Mouse (Mus musculus) CH12.LX (cell line): Measurements from ENCODE around the gene Epb41. TPM values are rescaled to one million over a fixed set of nuclear protein-coding genes. Genes with fewer than 3 reads are reported as not detected.
A peak's percentile ranks its signal among the peaks of the same experiment; 100 is the strongest.

Experiments used
- DNase-seq: peaks from one replicate; pipeline ENCODE4 v3.0.0-alpha.2; 2013; ENCODE audit errors: extremely low read depth
- H3K27ac ChIP-seq: 2 replicates; pipeline ENCODE4 v1.5.1; 2012; ENCODE audit warnings: low read depth, mild to moderate bottlenecking, control low read depth, moderate library complexity; ENCODE audit not compliant: insufficient read depth
- H3K27me3 ChIP-seq: replicated peaks from 2 replicates; pipeline ENCODE3; 2012; ENCODE audit warnings: inconsistent platforms
- H3K36me3 ChIP-seq, 2 experiments: replicated peaks in 1 of 2; 2 replicates each; pipeline versions ENCODE3 to v1.6.1; 2012; ENCODE audit warnings: inconsistent platforms in 1 of 2, low read length in 1 of 2, mild to moderate bottlenecking in 1 of 2, mixed read lengths in 1 of 2, moderate library complexity in 1 of 2; ENCODE audit not compliant: control insufficient read depth in 1 of 2, insufficient read depth in 1 of 2
- H3K4me1 ChIP-seq, 2 experiments: 2 replicates each; pipeline ENCODE4 v1.6.1; 2012; ENCODE audit warnings: inconsistent platforms in 1 of 2, moderate library complexity in 1 of 2; ENCODE audit not compliant: insufficient read depth in 2 of 2, control insufficient read depth in 1 of 2
- H3K4me2 ChIP-seq: 2 replicates; pipeline ENCODE4 v1.6.1; 2012; ENCODE audit warnings: low read depth, mild to moderate bottlenecking, control low read depth; ENCODE audit not compliant: poor library complexity, insufficient read depth, severe bottlenecking
- H3K4me3 ChIP-seq, 3 experiments: fragments of 150-350 bp in 1 of 3; sonication (generic) in 1 of 3; replicated peaks in 1 of 3; 2 replicates each; pipeline versions ENCODE3 to v1.5.1; 2011 to 2012; ENCODE audit warnings: low read depth in 2 of 3, low read length in 2 of 3, mild to moderate bottlenecking in 2 of 3, moderate library complexity in 2 of 3, control low read depth in 1 of 3, improper control_type of control experiment in 1 of 3, inconsistent platforms in 1 of 3, mixed read lengths in 1 of 3; ENCODE audit not compliant: poor library complexity in 1 of 3
- H3K79me2 ChIP-seq: replicated peaks from 2 replicates; pipeline ENCODE4 v1.6.1; 2012; ENCODE audit warnings: mild to moderate bottlenecking, moderate library complexity; ENCODE audit not compliant: control insufficient read depth, poor library complexity, insufficient read depth, severe bottlenecking; ENCODE audit errors: extremely low read depth
- H3K9ac ChIP-seq: 2 replicates; pipeline ENCODE4 v1.6.1; 2012; ENCODE audit warnings: low read depth, mild to moderate bottlenecking, control low read depth, moderate library complexity; ENCODE audit not compliant: insufficient read depth
- H3K9me3 ChIP-seq: replicated peaks from 2 replicates; pipeline ENCODE3; 2012; ENCODE audit warnings: low read length, inconsistent platforms, mixed read lengths
- CTCF ChIP-seq, 2 experiments: IDR thresholded peaks in 1 of 2; conservative IDR thresholded peaks in 1 of 2; 2 replicates each; pipeline ENCODE4 v1.5.1; 2011 to 2012; ENCODE audit warnings: low read depth in 2 of 2, low read length in 2 of 2, improper control_type of control experiment in 1 of 2, inconsistent platforms in 1 of 2, mild to moderate bottlenecking in 1 of 2, moderate library complexity in 1 of 2
- E2F4 ChIP-seq: IDR thresholded peaks from 2 replicates; pipeline ENCODE4 v1.6.1; 2011; ENCODE audit warnings: low read depth, low read length, improper control_type of control experiment; ENCODE audit not compliant: insufficient replicate concordance
- ELF1 ChIP-seq: IDR thresholded peaks from 2 replicates; pipeline ENCODE4 v1.6.1; 2014; ENCODE audit warnings: low read depth, mild to moderate bottlenecking, inconsistent platforms, low read length, improper control_type of control experiment
- EP300 ChIP-seq: IDR thresholded peaks from 2 replicates; pipeline ENCODE4 v1.6.1; 2011; ENCODE audit warnings: low read length, improper control_type of control experiment
- GABPA ChIP-seq: IDR thresholded peaks from 2 replicates; pipeline ENCODE4 v1.6.1; 2012; ENCODE audit warnings: low read depth, low read length, improper control_type of control experiment, inconsistent platforms; ENCODE audit not compliant: insufficient replicate concordance
- HCFC1 ChIP-seq: IDR thresholded peaks from 2 replicates; pipeline ENCODE4 v1.6.1; 2012; ENCODE audit warnings: low read depth, mild to moderate bottlenecking, inconsistent platforms, low read length, improper control_type of control experiment
- JUN ChIP-seq: IDR thresholded peaks from 2 replicates; pipeline ENCODE4 v1.6.1; 2011; ENCODE audit warnings: low read depth, mild to moderate bottlenecking, low read length, improper control_type of control experiment, moderate library complexity; ENCODE audit not compliant: insufficient read depth
- JUND ChIP-seq: conservative IDR thresholded peaks from 2 replicates; pipeline ENCODE4 v1.6.1; 2011; ENCODE audit warnings: low read depth, low read length, improper control_type of control experiment
- MAFK ChIP-seq: IDR thresholded peaks from 2 replicates; pipeline ENCODE4 v1.6.1; 2011; ENCODE audit warnings: low read length, improper control_type of control experiment; ENCODE audit not compliant: insufficient replicate concordance
- MAZ ChIP-seq: IDR thresholded peaks from 2 replicates; pipeline ENCODE4 v1.6.1; 2012; ENCODE audit warnings: low read depth, mild to moderate bottlenecking, inconsistent platforms, low read length, improper control_type of control experiment, moderate library complexity
- MEF2A ChIP-seq: IDR thresholded peaks from 2 replicates; pipeline ENCODE4 v1.6.1; 2014; ENCODE audit warnings: low read depth, mild to moderate bottlenecking, inconsistent platforms, low read length, improper control_type of control experiment, borderline replicate concordance
- MXI1 ChIP-seq: IDR thresholded peaks from 2 replicates; pipeline ENCODE4 v1.6.1; 2011; ENCODE audit warnings: mild to moderate bottlenecking, low read depth, low read length, improper control_type of control experiment
- MYC ChIP-seq: IDR thresholded peaks from 2 replicates; pipeline ENCODE4 v1.6.1; 2011; ENCODE audit warnings: low read depth, mild to moderate bottlenecking, improper control_type of control experiment, low read length
- NELFE ChIP-seq: IDR thresholded peaks from 2 replicates; pipeline ENCODE4 v1.6.1; 2011; ENCODE audit warnings: low read depth, low read length, improper control_type of control experiment
- NRF1 ChIP-seq: IDR thresholded peaks from 2 replicates; pipeline ENCODE4 v1.6.1; 2014; ENCODE audit warnings: low read depth, mild to moderate bottlenecking, inconsistent platforms, low read length, improper control_type of control experiment, moderate library complexity
- PAX5 ChIP-seq: IDR thresholded peaks from 2 replicates; pipeline ENCODE4 v1.6.1; 2012; ENCODE audit warnings: low read length, inconsistent platforms, mixed read lengths
- POLR2A ChIP-seq: IDR thresholded peaks from 2 replicates; pipeline ENCODE4 v1.6.1; 2011; ENCODE audit warnings: low read depth, mild to moderate bottlenecking, improper control_type of control experiment, low read length
- POLR2AphosphoS2 ChIP-seq: IDR thresholded peaks from 2 replicates; pipeline ENCODE4 v1.6.1; 2011; ENCODE audit warnings: low read depth, low read length, improper control_type of control experiment
- RAD21 ChIP-seq: IDR thresholded peaks from 2 replicates; pipeline ENCODE4 v1.6.1; 2011; ENCODE audit warnings: low read depth, mild to moderate bottlenecking, low read length, improper control_type of control experiment, moderate library complexity
- RCOR1 ChIP-seq: conservative IDR thresholded peaks from 2 replicates; pipeline ENCODE4 v1.6.1; 2012; ENCODE audit warnings: low read depth, mild to moderate bottlenecking, inconsistent platforms, low read length, improper control_type of control experiment
- SIN3A ChIP-seq: IDR thresholded peaks from 2 replicates; pipeline ENCODE4 v1.6.1; 2012; ENCODE audit warnings: low read length, improper control_type of control experiment, inconsistent platforms
- SMC3 ChIP-seq: IDR thresholded peaks from 2 replicates; pipeline ENCODE4 v1.6.1; 2011; ENCODE audit warnings: low read depth, low read length, improper control_type of control experiment
- TBP ChIP-seq: conservative IDR thresholded peaks from 2 replicates; pipeline ENCODE4 v1.6.1; 2011; ENCODE audit warnings: low read depth, low read length, improper control_type of control experiment
- TCF12 ChIP-seq: IDR thresholded peaks from 2 replicates; pipeline ENCODE4 v1.6.1; 2014; ENCODE audit warnings: low read depth, mild to moderate bottlenecking, inconsistent platforms, low read length, improper control_type of control experiment
- UBTF ChIP-seq: IDR thresholded peaks from 2 replicates; pipeline ENCODE4 v1.6.1; 2012; ENCODE audit warnings: low read depth, mild to moderate bottlenecking, inconsistent platforms, low read length, improper control_type of control experiment, moderate library complexity
- USF2 ChIP-seq: conservative IDR thresholded peaks from 2 replicates; pipeline ENCODE4 v1.6.1; 2011; ENCODE audit warnings: low read depth, low read length, improper control_type of control experiment
- ZC3H11A ChIP-seq: IDR thresholded peaks from 2 replicates; pipeline ENCODE4 v1.6.1; 2012; ENCODE audit warnings: low read depth, mild to moderate bottlenecking, inconsistent platforms, low read length, improper control_type of control experiment
- ZKSCAN1 ChIP-seq: IDR thresholded peaks from 2 replicates; pipeline ENCODE4 v1.6.1; 2012; ENCODE audit warnings: low read depth, inconsistent platforms, low read length, improper control_type of control experiment, borderline replicate concordance
- ZNF384 ChIP-seq: IDR thresholded peaks from 2 replicates; pipeline ENCODE4 v1.6.1; 2012; ENCODE audit warnings: low read depth, low read length, improper control_type of control experiment, inconsistent platforms
- dilution Hi-C: fragments of 300-500 bp; cut with MboI; formaldehyde crosslinking; loops from 2 replicates; pipeline ENCODE4 v1.14.3; 2020; ENCODE audit warnings: low sequenced_read_pairs; ENCODE audit not compliant: extremely low pct_unique_long_range_greater_than_20kb, extremely low pct_ligation_motif_present
- in situ Hi-C: fragments of 300-500 bp; cut with MboI; formaldehyde crosslinking; loops from 3 replicates; pipeline ENCODE4 v1.14.3; 2019; ENCODE audit warnings: low sequenced_read_pairs, low pct_ligation_motif_present, low pct_unique_long_range_greater_than_20kb, mixed read lengths
- polyA plus RNA-seq: library from polyadenylated mRNA; unstranded; fragments of >175 nt; gene quantifications from 2 replicates; pipeline ENCODE4 v1.2.1, GENCODE M21; 2012; ENCODE audit warnings: low read depth; ENCODE audit not compliant: insufficient read length
- total RNA-seq, 2 experiments: library from RNA; depleted of rRNA; stranded (reverse); fragments of 300-350 nt in 1 of 2; fragments of >200 nt in 1 of 2; gene quantifications; 2 replicates each; pipeline ENCODE4 v1.2.3; 2012 to 2014

Epb41 gene
- total and polyA plus RNA-seq, 3 experiments: 7.1 to 21.6 (median 10.0) TPM

- peaks cover 95% of the 10 kb centered on the region for H3K79me2 ChIP-seq
- TF ChIP-seq ZC3H11A (no peak), TCF12 (no peak), RCOR1 (no peak), MAZ (no peak), GABPA (no peak), ZKSCAN1 (no peak)
- DNase-seq: no peak
- H3K4me3 ChIP-seq: no peak overlapping the region
- H3K27ac ChIP-seq: no peak overlapping the region
- dilution Hi-C loops: no loop called here
- H3K36me3 ChIP-seq: peaks cover under 1 to 37% of the 10 kb centered on the region in 2 experiments
- H3K4me2 ChIP-seq: 0 out of 2 replicates have a peak overlapping the region, but pooled peaks have one; percentile 6
- in situ Hi-C loops: no loop called here
- H3K9ac ChIP-seq: no peak overlapping the region
- no peaks in the 10 kb centered on the region for H3K27me3 ChIP-seq
- peaks cover 9 to 68% of the 10 kb centered on the region in 2 experiments for H3K4me1 ChIP-seq
- H3K9me3 ChIP-seq: no peaks in the 10 kb centered on the region
These were observed 195.4 kb downstream of the Epb41 start for GRCm38 (mm10) chr4:131879692-131880091.

- peaks cover 9 to 57% of the 10 kb centered on the region in 2 experiments for H3K4me1 ChIP-seq
These were observed 198.3 kb downstream of the Epb41 start for GRCm38 (mm10) chr4:131876836-131877235.

GRCm38 (mm10) chr4:131875242-131875641, 199.9 kb downstream of the Epb41 start:
- in situ Hi-C loops (no loop called here), dilution Hi-C loops (no loop called here)
- peak; percentile 41 for DNase-seq
- TF ChIP-seq HCFC1: no peak
- TF ChIP-seq MEF2A: no peak
- TF ChIP-seq PAX5: no peak
- TF ChIP-seq E2F4: no peak
- TF ChIP-seq ZNF384: no peak
- TF ChIP-seq SMC3: no peak
- TF ChIP-seq JUND: no peak
- TF ChIP-seq POLR2A: no peak
- TF ChIP-seq RCOR1: no peak
- no peak for TF ChIP-seq JUN
- no peak for TF ChIP-seq NRF1
- no peak for TF ChIP-seq MAFK
- no peak for TF ChIP-seq MAZ
- no peak for TF ChIP-seq ZKSCAN1
- no peak for TF ChIP-seq MXI1
- TF ChIP-seq POLR2AphosphoS2: no peak
- no peak for TF ChIP-seq ELF1

More at GRCm38 (mm10) chr4:131876836-131877235, 198.3 kb downstream of the Epb41 start:
- Histone ChIP-seq H3K27ac (no peak overlapping the region), H3K4me3 (no peak overlapping the region), H3K27me3 (no peaks in the 10 kb centered on the region)
- TF ChIP-seq USF2: no peak
- no peak for TF ChIP-seq RCOR1
- no peak for TF ChIP-seq ELF1
- TF ChIP-seq MYC: no peak
- no peak for TF ChIP-seq UBTF
- no peak for TF ChIP-seq SIN3A
- TF ChIP-seq JUN: no peak
- no peak for TF ChIP-seq MXI1
- TF ChIP-seq MAZ: no peak
- no peak for TF ChIP-seq CTCF (conservative IDR thresholded peaks at IDR 0.05 in 1 of 2, IDR thresholded peaks at IDR 0.05 in 1 of 2; ENCODE audit: low read depth in 2 of 2, low read length in 2 of 2)
- TF ChIP-seq NELFE: no peak
- no peak for TF ChIP-seq MAFK
- TF ChIP-seq RAD21: no peak
- no peak for TF ChIP-seq PAX5
- no peak for TF ChIP-seq EP300
- TF ChIP-seq TBP: no peak
- TF ChIP-seq, all 38 proteins: peak for 0
- no peak overlapping the region for H3K9ac ChIP-seq
- dilution Hi-C loops (no loop called here), in situ Hi-C loops (no loop called here)
- peak overlapping the region; percentile 30; the same call in 1 of the 2 replicates for H3K4me2 ChIP-seq
- peaks cover 74% of the 10 kb centered on the region for H3K79me2 ChIP-seq
- DNase-seq: no peak
- H3K36me3 ChIP-seq: peaks cover 0 to 20% of the 10 kb centered on the region in 2 experiments
- no peaks in the 10 kb centered on the region for H3K9me3 ChIP-seq

More at GRCm38 (mm10) chr4:131875242-131875641, 199.9 kb downstream of the Epb41 start:
- peaks cover 9 to 50% of the 10 kb centered on the region in 2 experiments for H3K4me1 ChIP-seq
- peaks cover 0 to 28% of the 10 kb centered on the region in 2 experiments for H3K36me3 ChIP-seq
- H3K4me3 ChIP-seq: peak overlapping the region; percentile 78 to 89 (median 84)
- H3K9me3 ChIP-seq: no peaks in the 10 kb centered on the region
- peak overlapping the region; percentile 93 for H3K4me2 ChIP-seq
- no peak overlapping the region for H3K27ac ChIP-seq
- no peaks in the 10 kb centered on the region for H3K27me3 ChIP-seq
- peaks cover 59% of the 10 kb centered on the region for H3K79me2 ChIP-seq
- peak overlapping the region; percentile 99 for H3K9ac ChIP-seq
